Mouse (Mus musculus) embryonic facial prominence, embryonic 11.5 days (tissue): ENCODE results near the gene Timm29. TPM values are rescaled to one million over a fixed set of nuclear protein-coding genes. Genes with fewer than 3 reads are reported as not detected.

Source experiments
- ATAC-seq: fragments of 200-750 bp; cut with Nextera tagmentation; replicated peaks from 2 replicates; pipeline ENCODE4 v1.8.0; 2017; ENCODE audit warnings: low read depth; ENCODE audit not compliant: insufficient number of reproducible peaks, low FRiP score, low TSS enrichment
- DNase-seq: peaks from one replicate; pipeline ENCODE4 v3.0.0-alpha.2; 2015; ENCODE audit warnings: low spot score
- H3K27ac ChIP-seq: fragments of 300-500 bp; sonication (generic); replicated peaks from 2 replicates; pipeline ENCODE4 v1.5.1; 2014; ENCODE audit warnings: mild to moderate bottlenecking, low read depth, low read length, control low read depth
- H3K27me3 ChIP-seq: fragments of 300-500 bp; sonication (generic); 2 replicates; pipeline ENCODE4 v1.6.1; 2014; ENCODE audit warnings: mild to moderate bottlenecking, low read length, moderate library complexity, mixed read lengths; ENCODE audit not compliant: control insufficient read depth, insufficient read depth
- H3K36me3 ChIP-seq: fragments of 300-500 bp; sonication (generic); replicated peaks from 2 replicates; pipeline ENCODE4 v1.6.1; 2014; ENCODE audit warnings: low read depth, mild to moderate bottlenecking, low read length, moderate library complexity, mixed read lengths; ENCODE audit not compliant: control insufficient read depth, insufficient read depth
- H3K4me1 ChIP-seq: fragments of 300-500 bp; sonication (generic); 2 replicates; pipeline ENCODE4 v1.6.1; 2014; ENCODE audit warnings: low read length, mixed read lengths; ENCODE audit not compliant: control insufficient read depth, insufficient read depth
- H3K4me2 ChIP-seq: fragments of 300-500 bp; sonication (generic); 2 replicates; pipeline ENCODE4 v1.6.1; 2014; ENCODE audit warnings: low read depth, mild to moderate bottlenecking, control low read depth, low read length, moderate library complexity
- H3K4me3 ChIP-seq: fragments of 300-500 bp; sonication (generic); 2 replicates; pipeline ENCODE4 v1.5.1; 2014; ENCODE audit warnings: low read depth, low read length, control low read depth
- H3K9ac ChIP-seq: fragments of 300-500 bp; sonication (generic); replicated peaks from 2 replicates; pipeline ENCODE4 v1.6.1; 2014; ENCODE audit warnings: mild to moderate bottlenecking, control low read depth, low read length
- H3K9me3 ChIP-seq: fragments of 300-500 bp; sonication (generic); replicated peaks from 2 replicates; pipeline ENCODE4 v1.6.1; 2016; ENCODE audit warnings: mild to moderate bottlenecking, low read length, inconsistent platforms, mixed read lengths; ENCODE audit not compliant: control insufficient read depth
- WGBS: fragments of 180-500 bp; shearing (Covaris S2); extraction: QIAGEN DNeasy Blood & Tissue Kit; methylation state at CpG from one replicate; pipeline ENCODE4 v1.1.7; 2014; 5-methylcytosine and 5-hydroxymethylcytosine counted together
- polyA plus RNA-seq: library from polyadenylated mRNA; unstranded; fragments of >200 nt; fragmentation: Nextera tagmentation; extraction: Ambion mirVana; gene quantifications from 2 replicates; pipeline ENCODE4 v1.2.1, GENCODE M21; 2014

Gene Timm29
- polyA plus RNA-seq, 1 experiment from 2014 or later: 51.2 TPM

- no peak overlapping the region for H3K9ac ChIP-seq
These were observed 37.3 kb upstream of the Timm29 start for GRCm38 (mm10) chr9:21555198-21555742.

GRCm38 (mm10) chr9:21556996-21557395, 35.5 kb upstream of the Timm29 start:
- no peaks in the 10 kb centered on the region for H3K27me3 ChIP-seq
- no peak overlapping the region for H3K27ac ChIP-seq
- WGBS: 86% methylated on average over 2 of the region's 2 CpGs
- H3K9me3 ChIP-seq: no peaks in the 10 kb centered on the region
- H3K36me3 ChIP-seq: no peaks in the 10 kb centered on the region
- no peak overlapping the region for H3K4me2 ChIP-seq
- H3K4me1 ChIP-seq: no peaks in the 10 kb centered on the region
- no peak overlapping the region for H3K4me3 ChIP-seq
- DNase-seq (no peak), ATAC-seq (no peak)
- H3K9ac ChIP-seq: no peak overlapping the region

More at GRCm38 (mm10) chr9:21555198-21555742, 37.3 kb upstream of the Timm29 start:
- H3K36me3 ChIP-seq: no peaks in the 10 kb centered on the region
- DNase-seq (no peak), ATAC-seq (no peak)
- no peak overlapping the region for H3K4me2 ChIP-seq
- no peaks in the 10 kb centered on the region for H3K27me3 ChIP-seq
- H3K4me1 ChIP-seq: no peaks in the 10 kb centered on the region
- H3K9me3 ChIP-seq: no peaks in the 10 kb centered on the region
- 87% methylated on average over 6 of the region's 6 CpGs for WGBS
- no peak overlapping the region for H3K27ac ChIP-seq
- no peak overlapping the region for H3K4me3 ChIP-seq

DNA sequence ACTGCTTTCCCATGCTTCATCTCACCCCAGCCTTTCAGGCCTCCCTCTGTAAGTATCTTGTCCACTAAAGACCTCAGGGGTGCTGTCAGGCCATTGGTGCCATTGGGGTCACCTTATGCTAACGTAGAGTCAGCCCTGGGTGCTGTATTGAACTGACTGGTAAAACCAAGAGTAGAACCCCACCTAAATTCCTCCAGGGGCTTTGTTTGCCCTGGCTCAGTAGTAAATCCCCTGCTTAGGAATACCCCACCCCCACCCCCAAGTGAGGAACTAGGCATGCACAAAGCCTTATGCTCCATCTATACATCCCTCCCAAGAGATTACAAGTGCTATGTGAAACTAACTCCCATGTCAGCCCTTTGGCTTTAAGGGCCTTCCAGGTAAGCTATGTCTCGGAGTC, 35.0 kb upstream of the Timm29 start:
- no peak overlapping the region for H3K4me2 ChIP-seq
- H3K36me3 ChIP-seq: no peaks in the 10 kb centered on the region
- no peaks in the 10 kb centered on the region for H3K9me3 ChIP-seq
- no peaks in the 10 kb centered on the region for H3K27me3 ChIP-seq
- ATAC-seq (no peak), DNase-seq (no peak)
- 86% methylated on average over 2 of the region's 2 CpGs for WGBS
- no peak overlapping the region for H3K9ac ChIP-seq
- no peak overlapping the region for H3K4me3 ChIP-seq
- no peaks in the 10 kb centered on the region for H3K4me1 ChIP-seq
- no peak overlapping the region for H3K27ac ChIP-seq

DNA sequence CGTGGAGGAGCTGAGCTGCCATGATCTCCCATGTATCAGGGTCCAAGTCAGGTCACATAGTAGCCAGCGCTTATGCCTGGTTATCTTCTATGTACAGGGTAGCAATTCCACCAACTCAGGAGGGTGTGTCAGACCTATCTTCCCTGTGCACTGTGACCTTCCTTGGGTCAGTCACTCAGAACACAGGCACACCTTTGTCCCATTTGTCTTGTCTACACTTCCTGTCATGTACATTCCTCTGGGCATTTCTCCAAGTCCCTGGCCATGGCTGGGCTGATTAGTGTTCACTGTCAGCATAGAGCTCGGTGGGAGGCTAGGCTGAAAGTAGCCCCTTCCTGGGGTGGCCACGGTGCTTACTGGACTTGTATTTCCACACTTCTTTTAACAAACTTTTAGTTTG, 34.2 kb upstream of the Timm29 start:
- H3K36me3 ChIP-seq: no peaks in the 10 kb centered on the region
- ATAC-seq: peak; percentile 22; the same call in 1 of the 2 replicates

GRCm38 (mm10) chr9:21559151-21559550, 33.4 kb upstream of the Timm29 start:
- no peaks in the 10 kb centered on the region for H3K9me3 ChIP-seq
- H3K4me2 ChIP-seq: no peak overlapping the region
- ATAC-seq: no peak
- no peak overlapping the region for H3K27ac ChIP-seq
- 96% methylated on average over 3 of the region's 3 CpGs for WGBS
- H3K27me3 ChIP-seq: no peaks in the 10 kb centered on the region
- H3K4me3 ChIP-seq: no peak overlapping the region
- H3K9ac ChIP-seq: no peak overlapping the region
- no peaks in the 10 kb centered on the region for H3K4me1 ChIP-seq
- no peak for DNase-seq
- H3K36me3 ChIP-seq: no peaks in the 10 kb centered on the region

More for the DNA sequence above, 34.2 kb upstream of the Timm29 start:
- H3K4me3 ChIP-seq: no peak overlapping the region
- H3K27ac ChIP-seq: no peak overlapping the region
- no peaks in the 10 kb centered on the region for H3K9me3 ChIP-seq
- no peak overlapping the region for H3K9ac ChIP-seq
- H3K4me1 ChIP-seq: no peaks in the 10 kb centered on the region
- 88% methylated on average over 4 of the region's 4 CpGs for WGBS
- no peak for DNase-seq
- H3K27me3 ChIP-seq: no peaks in the 10 kb centered on the region
- H3K4me2 ChIP-seq: no peak overlapping the region

GRCm38 (mm10) chr9:21564420-21564819, 28.1 kb upstream of the Timm29 start:
- Histone ChIP-seq H3K4me3 (no peak overlapping the region), H3K27me3 (no peaks in the 10 kb centered on the region), H3K36me3 (no peaks in the 10 kb centered on the region), H3K4me2 (no peak overlapping the region), H3K4me1 (no peaks in the 10 kb centered on the region), H3K27ac (no peak overlapping the region), H3K9me3 (no peaks in the 10 kb centered on the region), H3K9ac (no peak overlapping the region)
- ATAC-seq (no peak), DNase-seq (no peak)
- 82% methylated on average over 1 of the region's 1 CpGs for WGBS

DNA sequence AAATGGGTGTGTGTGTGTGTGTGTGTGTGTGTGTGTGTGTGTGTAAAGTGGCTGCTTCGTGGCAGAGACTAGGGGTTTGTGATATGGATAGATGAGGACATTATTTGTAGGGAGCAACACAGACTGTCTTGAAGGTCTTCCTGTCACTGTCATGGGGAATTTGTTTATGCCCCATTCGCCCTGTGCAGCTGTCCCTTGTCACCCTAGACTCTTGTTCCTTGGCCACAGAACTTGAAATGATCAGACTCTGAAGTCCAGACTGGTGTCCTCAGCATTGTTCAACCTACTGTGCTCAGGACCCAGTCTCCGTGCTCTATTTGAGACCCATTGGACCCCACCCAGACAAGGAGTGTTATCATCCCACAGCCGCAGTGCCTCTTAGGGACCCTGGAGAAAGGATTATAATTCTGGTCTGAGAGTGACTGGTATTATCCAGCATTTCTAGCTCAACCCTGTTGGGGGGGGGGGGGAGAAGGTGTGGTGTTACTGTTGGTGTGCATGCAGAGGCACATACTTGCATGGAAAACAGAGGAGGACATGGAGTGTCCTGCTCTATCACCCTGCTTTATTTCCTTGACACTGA, 27.4 kb upstream of the Timm29 start:
- Histone ChIP-seq H3K9me3 (no peaks in the 10 kb centered on the region), H3K27me3 (no peaks in the 10 kb centered on the region), H3K27ac (no peak overlapping the region), H3K36me3 (no peaks in the 10 kb centered on the region), H3K4me1 (no peaks in the 10 kb centered on the region), H3K4me2 (no peak overlapping the region), H3K9ac (no peak overlapping the region), H3K4me3 (no peak overlapping the region)
- whole genome bisulfite sequencing: 90% methylated on average over 4 of the region's 4 CpGs
- ATAC-seq (no peak), DNase-seq (no peak)

DNA sequence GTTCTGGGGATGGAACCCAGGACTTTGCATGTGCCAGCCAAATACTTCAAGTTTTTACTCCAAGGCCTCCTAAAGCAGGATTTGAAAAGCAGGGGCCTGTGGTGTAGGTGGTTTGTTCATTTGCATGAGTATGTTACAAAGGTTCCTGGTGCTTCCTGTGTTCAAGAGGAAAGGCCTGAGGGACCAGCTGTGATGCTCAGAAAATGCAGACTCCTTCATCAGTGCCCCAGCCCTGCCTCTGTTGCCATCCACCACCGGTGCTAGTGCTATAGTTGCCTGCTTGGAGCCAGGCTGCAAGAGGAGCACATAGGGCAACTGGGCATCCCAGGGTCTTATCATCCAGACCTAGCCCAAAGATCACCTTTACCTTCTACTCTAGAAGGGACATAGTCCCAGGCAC, 26.0 kb upstream of the Timm29 start:
- Histone ChIP-seq H3K27me3 (no peaks in the 10 kb centered on the region), H3K27ac (no peak overlapping the region), H3K9me3 (no peaks in the 10 kb centered on the region), H3K4me2 (no peak overlapping the region), H3K4me1 (no peaks in the 10 kb centered on the region), H3K4me3 (no peak overlapping the region), H3K36me3 (no peaks in the 10 kb centered on the region; the same call in 1 of the 2 replicates), H3K9ac (no peak overlapping the region)
- WGBS: 88% methylated on average over 1 of the region's 1 CpGs
- no peak for DNase-seq
- no peak for ATAC-seq
